Mouse (Mus musculus) frontal cortex, postnatal 25 days (tissue): ENCODE results near the gene P3h3.
A peak's percentile ranks its signal among the peaks of the same experiment; 100 is the strongest.
"Not testable (repeated sequence)": the region's sequence is repeated elsewhere in the genome, so short reads cannot be mapped to it uniquely, and the experiment has no call there.

Experiments used
- DNase-seq, 2 experiments: peaks; one replicate each; pipeline ENCODE4 v3.0.0; 2022; ENCODE audit warnings: low spot score in 2 of 2

P3h3 gene

DNA sequence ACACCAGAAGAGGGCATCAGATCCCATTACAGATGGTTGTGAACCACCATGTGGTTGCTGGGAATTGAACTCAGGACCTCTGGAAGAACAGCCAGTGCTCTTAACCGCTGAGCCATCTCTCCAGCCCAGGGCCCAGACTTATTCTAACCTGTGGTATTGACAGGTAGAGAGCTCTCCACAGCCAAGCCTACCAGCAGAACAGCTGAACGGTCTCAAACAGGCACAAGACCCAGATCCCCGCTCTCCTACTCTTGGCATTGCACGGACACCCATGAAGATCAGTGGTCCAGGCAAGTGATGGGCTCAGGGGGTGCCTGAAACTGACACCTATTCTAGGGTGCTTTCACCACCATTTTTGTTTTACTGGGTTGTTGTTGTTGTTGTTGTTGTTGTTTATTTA lies 26.4 kb downstream of the P3h3 start:
- not testable (repeated sequence) for DNase-seq

DNA sequence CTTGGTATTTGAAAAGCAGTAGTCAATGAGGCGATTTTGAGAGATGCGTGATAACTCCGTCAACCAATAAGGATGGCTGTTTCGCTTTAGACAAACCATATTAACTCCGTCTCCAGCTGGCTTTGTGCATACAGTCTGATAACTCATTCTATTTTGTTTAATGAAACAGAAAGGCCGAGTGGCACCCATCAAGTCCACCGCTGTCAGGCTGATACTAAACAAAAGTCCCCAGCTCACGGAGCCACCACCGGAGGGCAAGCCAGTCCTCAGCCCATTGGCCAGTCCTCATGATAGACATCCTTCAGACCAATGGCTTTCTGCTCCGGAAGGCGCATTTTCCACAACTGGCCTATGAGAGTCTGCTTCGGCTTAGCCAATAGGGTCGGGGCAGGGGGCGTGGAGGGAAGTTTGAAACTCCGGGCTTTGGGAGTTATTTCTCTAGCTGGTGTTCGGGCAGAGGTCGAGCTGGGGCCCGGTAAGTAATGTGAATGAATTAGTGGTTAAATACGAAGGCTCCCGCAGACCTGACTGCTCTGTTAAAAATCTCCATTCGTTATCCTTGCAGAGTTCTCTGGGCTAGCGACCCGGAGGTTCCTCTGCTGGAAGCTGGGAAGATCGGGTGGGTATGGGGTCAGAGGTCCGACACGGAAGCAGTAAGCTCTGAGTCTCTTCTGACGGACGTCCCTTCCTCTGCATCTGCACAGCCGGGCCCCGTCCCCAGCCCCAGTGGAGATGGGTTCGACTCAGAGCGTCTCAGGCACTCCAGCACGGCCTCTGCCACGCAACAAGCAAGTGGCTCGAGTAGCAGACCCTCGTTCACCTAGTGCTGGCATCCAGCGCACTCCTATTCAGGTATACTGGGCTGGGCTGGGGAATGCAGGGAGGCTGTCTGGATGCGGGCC lies 27.5 kb downstream of the P3h3 start:
- peak; percentile 83 to 90 for DNase-seq

DNA sequence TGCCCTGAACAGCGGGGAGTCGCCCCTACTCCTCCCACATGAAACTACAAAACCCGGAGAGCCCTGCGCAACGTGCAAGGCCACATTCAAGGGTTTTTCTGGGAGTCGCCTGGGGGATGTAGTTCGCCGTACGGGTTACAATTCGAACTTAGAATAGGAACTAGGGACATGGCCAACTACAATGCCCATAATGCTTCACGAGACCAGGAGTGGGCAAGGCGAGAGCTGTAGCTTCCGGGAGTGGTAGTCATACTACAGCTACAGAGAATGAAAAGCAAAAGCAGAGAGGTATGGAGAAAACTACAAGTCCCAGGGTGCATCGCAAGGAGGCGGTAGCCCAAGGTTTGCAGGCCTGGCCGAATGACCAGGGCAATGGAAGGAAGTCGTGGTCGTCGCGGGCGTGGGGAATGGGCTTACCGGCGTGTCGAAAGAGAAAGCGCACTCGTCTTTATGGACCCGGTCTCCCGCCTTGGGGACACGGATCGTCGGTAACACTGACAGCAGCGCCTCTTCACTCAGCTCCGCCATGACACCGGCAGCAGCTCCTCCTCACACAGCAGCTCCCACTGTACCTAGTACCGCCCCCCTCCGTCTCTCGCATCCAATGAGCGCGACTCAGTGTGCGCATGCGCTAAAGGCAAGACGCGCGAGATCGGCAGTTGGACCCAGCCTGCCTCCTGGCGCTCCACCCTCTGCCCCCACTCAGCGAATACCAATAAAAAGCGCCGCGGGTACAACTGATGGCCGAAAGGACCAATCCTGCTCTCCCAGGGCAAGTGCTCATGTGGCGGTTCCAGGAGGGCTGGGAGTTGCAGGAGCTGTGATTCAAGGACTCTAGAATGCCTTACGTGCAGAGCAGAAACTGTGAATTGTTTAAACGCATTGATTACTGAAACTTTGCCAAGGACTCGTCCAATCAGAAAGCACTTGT lies 28.4 kb downstream of the P3h3 start, which contains the start of the genes Usp5 and Cdca3:
TSS of gene Usp5 (minus strand) at position 617 of the 931 bp plus-strand sequence.
TSS of gene Cdca3 (plus strand) at position 680 of the 931 bp plus-strand sequence.
- DNase-seq, result peak; percentile 95 to 98

GRCm38 (mm10) chr6:124828101-124828592 lies 29.4 kb downstream of the P3h3 start:
- DNase-seq, result no peak

DNA sequence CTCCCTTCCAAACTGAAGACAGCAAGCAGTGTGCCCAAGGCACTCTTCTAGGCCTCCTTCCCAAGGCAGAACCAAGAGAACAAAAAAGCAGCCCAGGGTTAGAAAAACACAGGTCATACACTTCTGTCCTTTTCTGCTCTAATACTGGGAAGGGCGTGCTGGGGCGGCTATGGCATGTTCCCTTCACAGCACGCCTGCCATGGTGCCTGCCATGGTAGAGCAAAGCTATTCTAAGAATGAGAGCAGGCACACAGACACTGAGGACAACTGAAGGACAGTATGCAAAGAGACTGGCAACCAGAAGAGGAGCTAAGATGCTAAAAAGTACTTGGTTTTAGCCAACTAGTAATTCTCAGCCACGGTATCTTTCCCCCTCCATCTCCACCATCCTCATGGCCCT lies 35.5 kb downstream of the P3h3 start:
- no peak for DNase-seq

GRCm38 (mm10) chr6:124820891-124821290 lies 36.7 kb downstream of the P3h3 start:
- no peak for DNase-seq

DNA sequence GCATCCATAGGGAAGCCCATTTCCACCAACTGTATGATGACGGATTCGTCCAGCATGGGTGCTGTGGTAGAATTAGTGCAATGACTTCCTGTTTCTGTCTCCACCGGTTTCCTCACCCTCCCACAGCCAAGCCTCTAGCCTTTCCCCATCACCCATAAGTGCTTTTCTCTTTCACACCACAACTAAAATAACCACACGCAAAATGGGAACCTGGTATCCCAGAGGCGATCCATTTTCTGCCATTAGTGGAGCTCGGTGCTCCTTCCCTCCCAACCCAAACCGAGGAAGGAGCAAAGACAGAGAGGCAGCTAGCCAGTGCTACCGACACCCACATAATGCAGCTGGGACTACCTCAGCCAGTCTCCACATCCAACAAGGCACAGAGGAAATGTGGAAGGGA lies 39.6 kb downstream of the P3h3 start:
- no peak for DNase-seq

- no peak for DNase-seq
These were observed 40.0 kb downstream of the P3h3 start for GRCm38 (mm10) chr6:124817563-124817962.

DNA sequence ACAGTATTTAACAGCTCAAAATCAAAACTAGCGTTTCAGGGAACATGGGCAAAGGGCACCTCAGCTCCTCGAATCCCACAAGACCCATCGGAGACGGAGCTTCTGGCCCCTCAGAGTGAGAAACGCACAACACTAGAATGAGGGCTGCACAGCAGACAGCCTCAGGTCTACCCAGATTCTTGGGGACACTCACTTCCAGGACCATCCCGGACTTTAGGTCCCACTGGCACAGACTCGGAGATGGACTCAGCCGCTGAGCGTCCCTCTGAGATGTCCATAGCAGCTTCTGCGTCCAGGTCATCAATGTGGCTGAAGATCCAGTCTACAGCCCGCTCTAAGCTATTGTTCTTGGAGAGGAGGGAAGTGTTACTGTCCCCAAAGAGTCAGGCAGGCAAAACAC lies 40.4 kb downstream of the P3h3 start:
- DNase-seq, result no peak

DNA sequence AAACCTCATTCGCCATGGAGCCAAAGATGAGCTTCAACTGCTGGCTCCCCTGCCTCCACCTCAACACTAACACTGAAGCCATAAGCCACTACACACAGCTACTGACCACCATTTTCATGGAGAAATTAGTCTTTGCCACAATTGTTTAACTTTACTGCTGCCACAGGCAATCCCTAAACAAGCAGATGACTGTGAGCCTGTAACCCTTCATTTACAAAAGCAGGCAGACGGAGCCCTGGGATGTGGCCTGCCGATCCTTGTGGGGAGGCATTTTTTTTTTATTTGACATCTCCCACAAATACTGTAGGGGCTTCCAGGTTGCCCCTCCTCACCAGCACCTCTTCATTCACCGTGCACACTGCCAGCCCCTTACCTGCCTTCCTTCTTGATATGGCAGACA lies 40.9 kb downstream of the P3h3 start:
- DNase-seq, result no peak

DNA sequence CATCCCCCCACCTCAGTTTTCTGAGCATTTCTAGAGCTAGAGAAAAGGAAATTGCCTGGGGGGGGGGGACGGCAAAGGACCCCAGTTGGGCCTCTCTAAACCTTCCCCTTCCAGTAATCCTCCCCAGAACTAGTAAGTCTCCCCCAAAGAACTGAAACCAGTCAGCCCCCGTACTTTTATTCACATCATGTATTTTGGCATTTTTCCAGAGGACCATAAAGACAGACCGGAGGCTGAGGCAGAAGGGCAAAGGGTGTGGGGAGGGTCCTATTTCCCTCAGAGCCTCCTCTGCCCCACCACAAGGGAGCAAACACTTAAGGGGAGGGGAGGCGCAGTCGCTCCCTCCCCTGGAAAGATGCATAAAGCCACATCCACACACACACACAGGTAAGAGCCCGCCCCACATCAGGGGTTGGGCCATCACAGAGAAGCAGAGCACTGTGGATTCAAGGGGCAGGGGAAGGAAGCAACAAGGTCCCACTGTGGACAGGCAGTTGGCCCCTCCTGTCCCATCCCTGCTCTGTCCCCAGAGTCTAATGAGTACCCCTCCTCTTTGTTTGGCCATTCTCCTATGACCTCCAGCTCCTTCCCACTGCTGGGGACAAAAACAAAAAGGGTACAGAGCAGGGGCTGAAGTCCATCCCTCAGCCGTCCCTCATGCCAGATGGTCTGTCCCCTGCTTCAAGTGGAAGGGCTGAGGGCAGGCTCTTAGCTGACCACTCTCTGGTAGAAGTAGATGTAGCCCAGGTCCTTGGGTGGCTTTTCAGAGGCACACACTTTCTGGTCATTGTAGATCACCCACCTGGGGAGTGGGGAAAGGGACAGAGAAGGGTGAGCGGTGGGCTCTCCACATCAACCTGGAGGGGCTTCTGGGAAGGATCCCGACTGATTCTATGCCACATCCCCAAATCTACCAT lies 42.4 kb downstream of the P3h3 start:
- DNase-seq, result no peak

DNA sequence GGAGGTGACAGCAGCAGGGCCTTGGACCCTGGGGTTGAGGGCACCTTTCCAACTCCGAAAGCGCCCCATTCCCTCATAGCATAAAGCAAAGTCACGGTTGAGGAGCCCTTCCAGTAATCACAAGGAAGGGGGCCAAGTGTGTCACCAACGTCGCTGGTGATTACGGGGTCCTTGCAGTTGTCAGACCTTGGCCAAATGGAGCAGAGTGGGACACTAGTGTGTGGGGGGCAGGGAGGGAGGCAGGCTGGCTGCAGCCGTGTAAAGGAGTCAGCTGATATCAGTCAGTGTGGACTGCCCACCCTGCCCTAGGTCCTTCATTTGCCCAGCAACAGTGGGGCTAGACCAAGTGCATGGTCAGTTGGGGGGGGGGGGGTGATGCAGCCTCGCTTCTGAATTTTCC lies 43.1 kb downstream of the P3h3 start:
- DNase-seq, result no peak

DNA sequence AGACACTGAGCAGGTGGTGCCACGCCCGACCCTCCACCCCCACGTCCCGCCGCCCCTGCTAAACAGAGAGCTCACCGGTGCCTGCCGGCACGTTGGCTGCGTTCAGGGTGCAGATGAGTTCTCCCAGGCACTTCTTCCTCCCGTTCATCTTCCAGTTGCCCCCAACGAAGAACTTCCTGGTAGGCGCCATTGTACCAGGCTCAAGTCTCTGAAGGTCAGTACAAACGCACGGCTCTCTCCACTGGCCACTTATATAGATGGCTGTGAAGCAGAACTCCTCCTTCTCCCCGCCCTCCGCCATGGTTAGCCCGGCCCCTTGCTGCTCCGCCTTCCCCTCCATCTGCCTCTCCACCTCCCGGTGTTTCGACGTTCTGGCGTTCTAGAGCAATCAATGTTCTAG lies 43.6 kb downstream of the P3h3 start, which contains the start of gene Tpi1:
TSS of gene Tpi1 (minus strand) at position 364 of the 400 bp plus-strand sequence.
- peak; percentile 78 to 81 for DNase-seq

GRCm38 (mm10) chr6:124813496-124813895 lies 44.1 kb downstream of the P3h3 start:
- peak in 1 of 2 experiments; percentile 51 for DNase-seq

DNA sequence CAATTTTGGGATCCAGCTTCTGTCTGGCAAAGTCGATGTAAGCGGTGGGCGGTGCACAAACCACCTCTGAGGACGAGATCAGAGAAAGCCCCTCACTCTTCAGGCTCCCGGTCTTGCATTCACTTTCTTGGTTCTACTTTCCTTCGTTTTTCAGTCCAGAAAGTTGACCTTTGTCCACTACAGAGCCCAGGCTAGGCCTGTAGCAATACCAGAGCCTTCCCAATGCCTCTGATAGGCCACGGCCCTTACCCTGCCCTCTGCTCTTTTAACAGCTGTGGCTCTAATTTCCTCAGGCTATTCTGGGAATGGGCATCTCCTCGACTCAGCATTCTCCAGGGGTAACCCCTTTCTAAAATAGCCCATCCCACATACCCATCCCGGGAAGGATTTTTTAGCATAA lies 44.7 kb downstream of the P3h3 start:
- DNase-seq, result no peak

GRCm38 (mm10) chr6:124811701-124812560 lies 45.6 kb downstream of the P3h3 start:
- no peak for DNase-seq

DNA sequence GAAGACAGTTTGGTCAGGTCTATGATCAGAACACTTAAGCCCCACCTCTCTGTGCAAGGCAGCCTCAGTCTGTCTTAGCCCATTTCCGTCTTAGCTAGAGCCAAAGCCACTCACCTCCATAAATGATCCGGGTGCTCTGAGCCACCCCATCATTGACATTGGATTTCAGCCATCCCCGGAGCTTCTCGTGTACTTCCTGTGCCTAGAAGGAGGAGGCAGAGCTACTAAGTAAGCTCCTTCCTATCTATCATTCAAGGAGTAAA lies 46.2 kb downstream of the P3h3 start:
- DNase-seq, result no peak

- not testable (repeated sequence) for DNase-seq
These were observed 46.8 kb downstream of the P3h3 start for GRCm38 (mm10) chr6:124810566-124811402.

DNA sequence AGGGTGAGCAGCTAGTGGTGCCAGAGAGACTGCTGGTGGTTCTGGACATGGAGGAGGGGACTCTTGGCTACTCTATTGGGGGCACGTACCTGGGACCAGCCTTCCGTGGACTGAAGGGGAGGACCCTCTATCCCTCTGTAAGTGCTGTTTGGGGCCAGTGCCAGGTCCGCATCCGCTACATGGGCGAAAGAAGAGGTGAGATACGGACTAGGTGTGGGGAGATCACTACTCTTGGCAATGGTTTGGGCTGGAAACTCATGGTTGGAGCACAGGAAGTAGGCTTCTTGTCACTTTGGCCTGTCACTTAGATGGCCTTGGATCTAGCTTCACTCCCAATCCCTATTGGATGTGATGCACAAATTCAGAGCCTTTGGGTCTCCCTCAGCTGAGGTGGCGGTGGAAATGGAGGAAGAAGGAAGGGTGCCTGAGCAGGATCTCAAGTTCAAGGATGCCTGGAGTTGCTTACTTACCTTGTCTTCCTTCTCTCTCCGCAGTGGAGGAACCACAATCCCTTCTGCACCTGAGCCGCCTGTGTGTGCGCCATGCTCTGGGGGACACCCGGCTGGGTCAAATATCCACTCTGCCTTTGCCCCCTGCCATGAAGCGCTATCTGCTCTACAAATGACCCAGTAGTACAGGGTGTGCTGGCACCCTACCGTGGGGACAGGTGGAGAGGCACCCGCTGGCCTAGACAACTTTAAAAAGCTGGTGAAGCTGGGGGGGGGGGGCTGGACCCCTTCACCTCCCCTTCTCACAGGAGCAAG lies 47.6 kb downstream of the P3h3 start:
- DNase-seq, result no peak
